Mouse (Mus musculus): ENCODE data around the gene Rcl1.

The Rcl1 gene

GRCm38 (mm10) chr19:29113746-29114649 is 12.8 kb downstream of the Rcl1 start:
- no peak for DNase-seq

GRCm38 (mm10) chr19:29116796-29117195 is 15.6 kb downstream of the Rcl1 start:
- DNase-seq, result no peak

DNA sequence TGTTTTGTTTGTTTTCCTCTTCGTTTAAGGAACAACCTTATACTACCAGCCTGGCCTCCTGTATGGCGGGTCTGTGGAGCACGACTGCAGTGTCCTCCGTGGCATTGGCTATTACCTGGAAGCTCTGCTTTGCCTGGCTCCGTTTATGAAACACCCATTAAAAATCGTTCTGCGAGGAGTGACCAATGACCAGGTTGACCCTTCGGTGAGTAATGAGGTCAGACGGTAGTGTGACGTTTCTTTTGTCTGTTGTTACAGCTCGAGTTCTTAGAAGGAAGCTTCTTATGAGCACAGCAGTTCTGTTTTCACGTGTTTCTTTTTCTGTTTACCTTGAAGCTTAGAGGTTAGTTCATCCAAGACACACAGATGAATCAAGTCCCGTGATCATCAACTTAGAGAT is 17.0 kb downstream of the Rcl1 start:
- no peak for DNase-seq

GRCm38 (mm10) chr19:29120311-29120710 is 19.1 kb downstream of the Rcl1 start:
- no peak for DNase-seq

DNA sequence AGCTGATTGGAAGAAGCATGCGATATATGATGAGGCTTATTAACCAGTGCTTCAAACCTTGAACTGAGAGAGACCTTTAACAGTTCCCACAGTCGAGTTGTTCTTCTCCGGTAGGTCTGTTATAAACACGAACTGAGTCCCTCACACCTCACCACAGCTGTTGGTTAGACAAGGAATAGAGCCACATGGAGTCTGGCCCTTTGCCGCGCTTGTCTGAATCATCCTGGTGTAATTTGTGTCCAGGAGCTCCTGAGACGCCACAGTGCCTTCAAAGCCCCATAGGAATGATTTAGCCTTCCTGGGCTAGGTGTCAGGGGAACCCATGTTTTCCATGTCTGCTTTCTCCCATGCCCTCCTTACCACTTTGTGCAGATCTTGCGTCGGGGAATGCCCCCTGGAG is 20.2 kb downstream of the Rcl1 start:
- DNase-seq, result no peak

DNA sequence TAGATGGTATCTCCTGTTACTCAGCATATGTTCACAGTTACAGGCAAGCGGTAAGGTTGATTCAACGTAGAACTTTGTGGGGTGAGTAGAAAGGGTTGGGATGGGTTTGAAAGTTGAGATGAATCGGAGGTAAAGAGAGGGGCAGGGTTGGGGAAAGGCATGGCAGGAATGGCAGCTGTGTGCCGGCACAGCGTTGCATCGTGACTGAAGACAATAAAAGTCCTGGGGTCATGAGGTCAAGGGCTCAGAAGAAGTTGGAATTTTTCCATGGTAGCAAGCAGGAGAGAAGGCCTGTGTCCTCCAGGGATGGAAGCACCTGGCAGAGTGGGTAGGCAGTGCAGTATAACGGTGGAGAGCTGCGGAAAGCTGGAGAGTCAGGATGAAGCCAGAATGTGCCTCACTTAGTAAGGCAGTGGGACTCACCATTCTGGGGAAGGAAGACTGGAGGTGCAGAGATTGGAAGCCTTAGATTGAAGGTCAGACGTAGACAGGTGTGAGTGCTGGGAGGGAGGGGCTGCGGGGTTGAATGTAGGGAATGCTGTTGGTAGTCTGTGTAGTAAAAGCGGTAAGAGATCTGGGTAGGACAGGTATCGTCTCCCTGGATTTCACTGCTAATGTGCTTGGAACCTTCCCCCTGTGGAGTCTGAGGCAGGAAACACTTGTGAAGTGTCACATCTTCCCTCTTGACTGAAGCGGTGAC is 23.9 kb downstream of the Rcl1 start:
- no peak for DNase-seq

GRCm38 (mm10) chr19:29126347-29127015 is 25.3 kb downstream of the Rcl1 start:
- no peak for DNase-seq

- no peak for DNase-seq
Observed at GRCm38 (mm10) chr19:29127331-29127730, 26.2 kb downstream of the Rcl1 start.

GRCm38 (mm10) chr19:29128217-29128616 is 27.0 kb downstream of the Rcl1 start:
- peak; percentile 25 to 35 for DNase-seq

- no peak for DNase-seq
Observed at GRCm38 (mm10) chr19:29129551-29129950, 28.4 kb downstream of the Rcl1 start.

GRCm38 (mm10) chr19:29131171-29131570 is 30.0 kb downstream of the Rcl1 start:
- DNase-seq, result peak in 1 of 2 experiments; percentile 36

DNA sequence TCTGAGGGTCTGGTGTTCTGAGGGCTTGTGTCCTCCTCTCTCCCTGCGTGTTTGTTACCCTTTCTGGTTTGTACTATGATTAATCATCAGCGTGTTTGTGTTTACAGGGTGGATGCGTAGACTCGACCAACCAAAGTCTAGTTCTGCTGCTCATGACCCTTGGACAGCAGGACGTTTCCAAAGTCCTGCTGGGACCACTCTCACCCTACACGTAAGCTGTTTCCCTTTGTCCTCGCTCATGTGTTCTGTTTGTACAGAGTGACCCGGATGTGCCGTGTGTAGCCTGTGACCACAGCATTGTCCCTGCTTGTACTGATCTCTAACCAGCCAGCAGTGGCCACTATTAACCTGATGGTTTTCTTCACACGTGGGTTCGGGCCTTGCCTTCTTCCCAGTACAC is 33.1 kb downstream of the Rcl1 start:
- no peak for DNase-seq

- DNase-seq, result no peak
Observed at GRCm38 (mm10) chr19:29135172-29135736, 34.1 kb downstream of the Rcl1 start.

DNA sequence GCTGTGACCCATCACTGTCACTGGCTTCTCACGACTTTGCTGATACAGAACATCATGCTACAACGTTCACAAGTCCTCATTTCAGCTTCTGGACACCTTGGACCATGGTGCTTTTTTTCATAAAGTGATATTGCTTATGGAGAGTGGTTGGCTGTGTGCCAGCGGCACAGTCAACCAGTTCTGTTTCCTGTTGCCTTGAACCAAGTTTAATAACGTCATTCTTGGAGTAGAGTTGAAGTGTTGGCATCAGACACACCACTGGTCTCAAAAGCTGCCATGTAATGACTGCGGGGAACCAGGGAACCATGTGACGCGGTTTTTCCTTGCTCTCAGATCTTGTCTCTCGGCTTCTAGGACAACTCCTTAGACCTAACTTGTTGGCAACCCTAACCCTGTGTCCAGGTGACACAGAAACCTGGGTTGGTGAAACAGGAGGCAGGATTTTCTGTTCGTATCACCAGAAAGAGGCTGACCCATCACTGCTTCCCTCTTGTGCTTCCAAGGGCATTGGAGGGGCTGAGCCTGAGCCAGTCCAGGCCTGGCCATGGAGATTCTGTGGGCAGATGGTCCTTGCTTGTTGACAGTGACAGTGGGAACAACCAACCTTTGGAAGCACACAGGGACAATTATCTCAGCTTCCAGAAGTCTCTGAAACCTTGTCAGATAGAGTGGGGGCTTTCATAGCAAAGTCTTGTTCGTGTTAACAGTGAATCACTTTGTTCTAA is 37.5 kb downstream of the Rcl1 start:
- DNase-seq, result no peak

- no peak for DNase-seq
Observed at GRCm38 (mm10) chr19:29139699-29140456, 38.7 kb downstream of the Rcl1 start.

- DNase-seq, result no peak
Observed at GRCm38 (mm10) chr19:29140933-29141332, 39.8 kb downstream of the Rcl1 start.

GRCm38 (mm10) chr19:29142307-29142706 is 41.1 kb downstream of the Rcl1 start:
- DNase-seq, result no peak

- no peak for DNase-seq
Observed at GRCm38 (mm10) chr19:29145421-29145820, 44.2 kb downstream of the Rcl1 start.

GRCm38 (mm10) chr19:29146820-29147219 is 45.6 kb downstream of the Rcl1 start:
- DNase-seq, result no peak

DNA sequence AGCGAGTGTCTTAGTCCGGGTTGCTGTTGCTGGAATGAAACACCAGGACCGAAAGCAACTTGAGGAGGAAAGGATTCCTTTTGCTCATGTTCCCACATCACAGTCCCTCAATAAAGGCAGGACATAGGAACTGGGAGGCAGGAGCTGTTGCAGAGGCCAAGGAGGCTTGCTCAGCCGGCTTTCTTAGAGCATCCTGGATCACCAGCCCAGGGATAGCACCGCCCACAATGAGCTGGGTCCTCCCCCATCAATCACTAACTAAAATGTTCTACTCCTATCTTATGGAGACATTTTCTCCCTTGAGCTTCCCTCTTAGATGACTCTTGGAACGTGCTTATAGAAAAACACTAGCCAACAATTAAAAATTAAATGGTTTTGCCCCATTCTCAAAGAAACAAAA is 48.4 kb downstream of the Rcl1 start:
- DNase-seq, result no peak

DNA sequence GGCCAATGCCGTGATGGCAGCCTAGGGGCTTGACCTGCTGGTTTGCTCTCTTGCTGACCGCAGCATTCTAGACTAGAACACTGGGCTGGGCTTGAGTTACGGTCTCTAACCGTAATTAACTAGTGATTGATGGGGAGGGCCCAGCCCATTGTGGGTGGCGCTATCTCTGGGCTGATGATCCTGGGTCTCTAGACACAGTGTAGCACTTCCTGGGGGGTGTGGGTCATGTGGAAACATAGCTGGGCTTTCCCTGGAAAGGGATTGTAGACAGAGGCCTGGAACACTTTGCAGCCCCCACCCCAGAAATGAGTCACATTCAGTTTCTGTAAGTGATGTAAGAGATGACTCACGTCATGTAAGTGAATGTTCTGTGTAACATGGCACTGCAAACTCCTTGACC is 48.9 kb downstream of the Rcl1 start:
- DNase-seq, result no peak

DNA sequence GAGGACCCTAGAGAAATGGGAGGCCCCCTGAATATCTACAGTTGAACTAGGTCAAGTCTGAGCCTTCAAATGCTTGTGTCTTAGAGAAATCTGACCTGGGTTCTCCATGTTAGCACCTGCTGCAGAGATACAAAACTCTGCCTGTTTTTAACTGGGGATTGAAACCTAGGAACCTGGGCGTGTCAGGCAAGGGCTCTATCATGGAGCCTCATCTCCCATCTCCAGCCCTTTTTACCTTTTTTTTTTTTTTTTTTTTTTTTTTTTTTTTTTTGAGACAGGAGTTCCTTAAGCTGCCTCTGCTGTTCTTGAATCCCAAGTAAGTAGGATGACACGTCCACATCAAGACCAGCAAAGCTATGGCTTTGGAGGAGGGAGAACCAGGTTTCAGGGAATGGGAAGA is 50.3 kb downstream of the Rcl1 start:
- DNase-seq, result no peak

Measured in lung, postnatal 4 days (tissue).